Mouse (Mus musculus) embryo, embryonic 11 days (tissue): ENCODE data around the gene Btn1a1.

ENCODE experiments used
- DNase-seq: peaks from one replicate; pipeline ENCODE4 v3.0.0-alpha.2; 2015

The Btn1a1 gene

DNA sequence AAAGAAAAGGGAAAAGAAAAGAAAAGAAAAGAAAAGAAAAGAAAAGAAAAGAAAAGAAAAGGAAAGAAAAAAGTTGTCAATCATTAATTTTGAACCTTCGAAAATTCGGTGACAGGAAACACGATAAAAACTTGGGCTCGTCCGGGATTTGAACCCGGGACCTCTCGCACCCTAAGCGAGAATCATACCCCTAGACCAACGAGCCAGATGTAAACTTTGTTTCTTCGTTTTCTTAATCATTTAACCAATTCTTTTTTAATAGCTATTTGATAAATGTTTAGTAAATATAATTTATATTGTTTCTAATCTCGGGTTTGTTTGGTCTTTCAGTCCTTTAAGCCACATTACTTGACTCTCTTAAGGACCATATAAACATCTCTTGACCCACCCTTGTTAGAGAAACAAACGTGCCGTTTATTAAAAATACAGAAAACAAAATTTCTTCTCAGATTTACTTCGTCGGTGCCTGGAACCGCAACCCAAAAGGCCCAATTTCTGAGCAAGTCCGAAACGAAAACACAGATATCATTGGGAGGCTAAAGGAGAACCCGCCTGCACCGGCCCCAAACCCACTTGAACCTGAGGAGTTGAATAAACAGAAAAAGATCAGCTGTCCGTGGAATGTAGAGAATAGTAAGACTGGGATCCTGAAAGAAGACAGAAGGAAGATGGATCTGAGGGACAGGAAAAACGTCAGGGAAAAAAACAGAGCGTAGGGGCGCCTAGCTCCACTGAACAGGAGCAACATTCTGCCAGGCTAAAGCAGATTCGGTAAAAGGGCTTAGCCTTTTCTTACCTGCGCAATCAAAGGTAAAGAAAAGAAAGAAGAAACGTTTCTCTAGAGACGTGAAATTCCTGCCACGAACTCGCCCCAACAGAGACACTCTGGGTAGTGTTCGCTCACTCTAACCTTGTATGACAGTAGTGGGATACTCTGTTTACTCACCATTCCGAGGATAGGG, 28.6 kb downstream of the Btn1a1 start:
- peak; percentile 76 for DNase-seq

GRCm38 (mm10) chr13:23436231-23436661, 29.5 kb downstream of the Btn1a1 start:
- DNase-seq = peak; percentile 70

DNA sequence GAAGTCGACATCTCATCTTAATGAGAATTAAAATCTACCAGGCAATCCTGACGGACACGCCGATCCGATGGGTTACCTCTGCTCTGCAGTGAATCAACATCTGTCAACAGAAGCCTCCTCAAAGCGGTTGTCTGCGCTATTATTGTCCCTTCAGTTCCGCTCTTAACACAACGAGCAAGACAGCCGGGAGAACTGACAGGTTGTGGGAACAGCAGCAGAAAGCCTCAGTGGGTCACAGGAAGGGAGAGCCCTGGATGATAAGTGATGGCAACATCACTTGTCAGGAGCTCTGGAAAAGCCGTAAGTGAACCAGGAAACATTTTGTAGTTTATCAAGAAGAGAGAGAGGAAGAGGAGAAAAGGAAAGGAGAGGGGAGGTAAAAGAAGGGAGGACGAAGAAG, 30.0 kb downstream of the Btn1a1 start:
- DNase-seq = peak; percentile 69

DNA sequence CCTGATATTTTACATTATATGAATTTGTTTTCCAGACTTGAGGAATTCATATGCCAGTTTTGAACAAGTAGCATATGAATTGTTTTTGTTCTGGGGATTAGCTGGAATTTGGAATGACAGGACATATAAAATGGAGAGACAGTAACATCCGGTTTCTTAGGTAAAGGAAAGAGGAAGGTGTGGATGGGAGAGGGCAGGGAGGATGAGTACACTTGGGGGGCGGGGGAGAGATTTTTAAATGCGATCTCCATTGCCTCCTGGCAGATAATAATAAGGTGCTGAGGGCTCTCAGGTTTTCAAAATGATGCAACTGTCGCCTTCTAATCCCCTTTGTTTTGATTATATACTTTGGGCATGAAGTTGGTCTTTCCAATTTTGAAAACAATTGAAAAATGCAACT, 30.5 kb downstream of the Btn1a1 start:
- no peak for DNase-seq

DNA sequence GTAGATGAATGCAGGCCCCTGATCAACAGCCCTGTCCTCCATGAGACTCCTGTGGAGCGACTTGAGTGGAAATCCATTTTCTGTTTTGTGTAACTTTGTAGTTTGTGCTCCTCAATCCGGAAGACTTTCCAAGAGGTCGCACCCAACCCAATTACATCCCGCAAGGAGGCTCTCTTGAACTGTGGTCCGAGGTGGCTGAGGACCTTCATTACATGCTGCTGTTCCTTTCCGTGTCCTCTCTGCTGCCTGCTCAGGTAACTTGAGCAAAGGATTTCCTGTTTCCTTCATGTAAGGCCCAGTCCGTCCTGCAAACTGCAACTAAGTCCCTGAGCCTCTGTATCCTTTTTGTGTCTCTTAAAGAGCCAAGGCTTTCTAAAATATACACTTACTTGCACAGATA, 31.3 kb downstream of the Btn1a1 start:
- peak; percentile 45 for DNase-seq

DNA sequence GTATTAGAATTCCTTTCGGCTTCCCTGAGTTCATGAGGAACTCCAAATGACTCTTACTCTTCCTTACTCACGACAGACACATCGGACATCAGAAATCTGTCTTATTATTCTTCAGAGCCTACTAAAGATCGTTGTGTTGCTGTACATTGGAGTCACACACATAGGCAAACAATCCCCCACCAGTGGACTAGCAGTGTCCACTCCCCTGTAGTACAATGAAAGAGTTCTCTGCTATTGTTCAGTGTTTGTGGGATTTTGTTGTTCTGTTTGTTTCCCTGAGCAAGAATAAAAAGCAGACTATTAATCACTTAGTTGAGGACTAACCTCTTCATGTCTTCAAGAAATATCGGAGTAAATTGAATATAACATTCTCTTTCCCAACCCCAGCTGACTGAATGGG, 31.9 kb downstream of the Btn1a1 start:
- DNase-seq = no peak

DNA sequence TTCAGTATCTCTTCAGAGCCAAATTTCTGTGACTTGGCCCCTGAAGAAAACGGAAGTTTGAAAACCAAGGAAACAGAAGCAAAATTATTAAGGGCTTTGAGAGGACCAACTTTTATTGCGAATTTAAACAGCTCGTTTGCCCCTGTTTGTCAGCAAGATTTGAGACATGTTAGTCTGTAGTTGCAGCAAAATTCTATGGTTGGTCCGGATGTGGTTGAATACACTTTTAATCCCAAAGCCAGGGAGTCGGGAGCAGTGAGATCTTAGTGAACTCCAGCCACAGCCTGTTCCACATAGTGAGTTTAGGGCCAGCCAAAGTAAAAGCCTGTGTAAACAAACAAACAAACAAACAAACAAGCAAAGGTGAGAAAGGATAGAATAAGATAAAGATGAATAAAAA, 32.5 kb downstream of the Btn1a1 start:
- no peak for DNase-seq

GRCm38 (mm10) chr13:23432562-23433201, 33.0 kb downstream of the Btn1a1 start:
- peak; percentile 97 for DNase-seq

GRCm38 (mm10) chr13:23431351-23431771, 34.3 kb downstream of the Btn1a1 start:
- peak; percentile 88 for DNase-seq

GRCm38 (mm10) chr13:23430734-23431133, 35.0 kb downstream of the Btn1a1 start:
- peak; percentile 85 for DNase-seq

DNA sequence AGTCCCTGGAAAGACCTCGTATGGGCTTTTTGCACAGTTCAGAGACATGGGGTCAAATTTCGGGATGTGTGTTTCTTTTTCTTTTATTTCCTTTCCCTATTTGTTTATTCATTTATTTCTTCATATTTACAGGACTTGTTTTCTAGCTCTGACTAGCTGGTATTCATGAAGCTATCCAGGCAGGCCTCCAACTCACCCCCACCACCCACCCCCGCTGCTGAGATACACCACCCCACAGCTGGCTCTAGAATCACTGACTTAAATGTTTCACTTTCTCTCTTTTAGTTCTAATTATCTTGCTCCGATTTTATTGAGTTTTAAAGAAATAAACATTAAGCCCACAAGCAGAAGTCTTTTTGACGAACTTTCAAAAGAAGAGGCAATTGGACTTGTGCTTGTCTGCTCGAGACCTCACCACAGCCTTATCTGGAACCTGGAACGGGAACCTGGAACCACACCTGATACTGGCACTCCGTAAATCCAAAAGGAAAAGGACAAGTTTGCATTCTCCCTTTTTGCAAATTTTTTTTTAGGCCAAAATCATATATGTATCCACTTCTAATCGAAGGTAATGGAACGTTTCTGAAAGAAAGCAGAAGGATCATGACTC, 35.8 kb downstream of the Btn1a1 start:
- DNase-seq = peak; percentile 43

DNA sequence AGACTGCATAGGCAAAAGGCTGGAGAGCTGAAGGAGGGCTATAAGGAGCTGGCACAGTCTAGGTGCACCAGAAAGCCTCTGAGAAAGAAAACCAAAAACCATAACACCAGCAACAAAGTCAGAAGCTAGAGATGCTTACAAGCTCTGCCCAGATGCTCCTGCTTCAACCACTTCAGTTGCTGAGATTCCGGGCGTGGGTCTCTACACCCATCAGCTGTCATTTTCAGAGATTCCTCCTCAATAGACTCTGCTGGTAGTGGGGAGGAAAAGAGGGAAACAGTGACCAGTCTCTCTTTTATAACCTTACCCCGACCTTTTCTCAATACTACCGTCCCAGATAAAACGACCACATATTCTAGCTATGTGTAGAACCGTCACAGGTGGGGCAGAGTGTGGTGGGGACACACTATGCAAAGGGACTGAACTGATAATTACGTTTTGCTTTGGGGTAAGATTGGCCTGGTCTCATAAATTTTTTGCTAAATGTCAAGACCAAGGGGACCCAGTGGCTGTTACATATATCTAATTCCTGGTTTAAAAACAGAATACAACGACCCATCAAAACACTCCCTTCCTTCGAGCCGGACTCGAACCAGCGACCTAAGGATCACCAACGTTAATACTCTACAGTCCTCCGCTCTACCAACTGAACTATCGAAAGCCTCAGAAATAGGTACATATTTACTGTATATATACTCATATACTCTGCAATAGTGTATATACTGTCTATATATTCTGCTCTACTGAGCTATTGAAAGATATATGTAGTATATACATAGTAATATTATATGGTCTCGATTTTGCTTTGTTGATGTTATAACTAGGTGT, 37.3 kb downstream of the Btn1a1 start:
- no peak for DNase-seq

- DNase-seq = no peak
Observed at GRCm38 (mm10) chr13:23427401-23427910, 38.2 kb downstream of the Btn1a1 start.

GRCm38 (mm10) chr13:23426922-23427321, 38.8 kb downstream of the Btn1a1 start:
- peak; percentile 67 for DNase-seq

DNA sequence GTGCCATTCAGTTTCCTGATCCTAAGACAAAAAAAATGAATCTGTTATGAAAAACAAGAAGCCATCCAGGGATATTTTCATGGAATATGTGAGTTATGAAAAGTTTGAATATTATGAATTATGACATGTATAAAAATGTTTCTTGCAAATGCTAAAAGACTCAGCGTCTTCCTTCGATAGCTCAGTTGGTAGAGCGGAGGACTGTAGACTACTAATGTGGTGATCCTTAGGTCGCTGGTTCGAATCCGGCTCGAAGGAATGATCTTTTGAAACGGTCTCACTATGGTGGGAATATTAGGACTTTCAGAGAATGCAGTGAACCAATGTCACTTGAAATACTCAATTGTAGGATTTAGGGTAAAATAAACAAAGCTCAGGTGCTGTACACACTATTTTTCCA, 39.4 kb downstream of the Btn1a1 start:
- peak; percentile 74 for DNase-seq

- peak; percentile 88 for DNase-seq
Observed at GRCm38 (mm10) chr13:23425505-23425904, 40.2 kb downstream of the Btn1a1 start.

DNA sequence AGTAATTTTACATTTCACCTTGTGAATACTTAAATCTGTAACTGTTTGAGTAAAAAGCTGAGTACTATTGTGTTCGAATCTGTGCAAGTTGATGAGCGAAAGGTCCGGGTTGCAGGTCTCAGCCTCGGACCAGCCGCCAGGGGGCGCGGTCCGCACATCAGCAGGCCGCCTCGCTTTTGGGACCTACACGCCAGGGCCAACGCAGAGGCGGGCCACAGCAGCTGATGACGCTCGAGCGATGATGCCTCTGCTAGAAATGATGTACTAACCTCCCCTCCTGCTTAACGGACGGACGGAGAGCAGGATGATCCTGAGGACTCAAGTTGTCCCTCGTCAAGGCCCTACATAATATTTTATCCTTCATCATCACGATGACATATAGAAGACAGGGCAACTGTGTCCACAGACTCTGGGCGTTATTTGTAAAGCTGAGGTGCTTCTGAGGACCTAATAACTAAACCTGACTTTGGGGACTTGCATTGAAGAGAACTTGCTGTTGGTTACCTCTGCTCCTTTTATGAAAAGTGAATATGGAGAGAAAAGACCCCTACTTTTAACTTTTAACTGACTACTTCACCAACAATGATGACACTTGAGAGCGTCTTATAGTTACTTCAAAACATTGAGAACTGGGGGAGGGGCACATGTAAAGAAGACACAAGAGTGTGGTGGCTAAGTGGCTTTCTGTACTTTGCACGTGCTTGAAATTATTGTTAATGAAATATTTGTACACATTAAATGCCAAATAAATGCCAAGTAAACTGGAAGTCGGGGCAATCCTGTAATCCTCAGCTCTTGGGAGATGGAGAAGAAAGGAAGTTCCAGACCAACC, 41.0 kb downstream of the Btn1a1 start:
- peak; percentile 96 for DNase-seq

- DNase-seq = no peak
Observed at GRCm38 (mm10) chr13:23424052-23424380, 41.7 kb downstream of the Btn1a1 start.

DNA sequence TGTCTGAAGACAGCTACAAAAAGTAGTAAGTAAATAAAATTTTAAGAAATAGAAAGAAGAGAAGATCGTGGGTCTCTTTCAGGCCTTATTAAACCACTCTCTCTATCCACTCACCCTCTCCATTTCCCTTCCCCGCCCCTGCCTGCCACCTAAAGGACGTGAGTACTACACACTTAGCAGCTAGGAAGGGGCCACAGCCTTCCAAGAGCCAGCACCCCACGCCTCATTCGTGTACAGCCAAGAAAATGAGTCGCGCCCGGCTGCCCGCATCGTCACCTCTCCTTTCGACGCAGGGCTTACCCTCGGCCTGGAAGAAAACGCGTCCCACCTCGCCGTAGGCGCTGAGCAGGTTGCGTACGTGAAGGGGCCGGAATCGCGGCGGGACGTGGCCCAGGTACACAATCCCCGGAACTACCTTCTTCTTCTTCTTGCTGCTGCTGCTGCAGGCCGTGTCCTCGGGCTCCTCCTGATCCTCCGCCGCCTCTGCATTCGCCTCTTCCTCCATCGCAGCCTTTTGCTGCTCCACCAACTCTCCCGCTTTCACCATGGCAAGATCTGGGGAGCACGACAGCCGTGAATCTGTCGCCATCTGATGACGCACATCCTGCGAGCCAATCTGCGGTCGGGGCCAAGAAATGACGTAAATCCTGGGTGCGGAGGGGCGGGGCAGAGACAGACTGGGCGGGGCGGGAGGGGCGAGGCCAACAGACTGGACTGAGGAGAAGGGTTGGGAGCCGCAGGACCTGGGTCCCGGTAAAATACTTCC, 42.2 kb downstream of the Btn1a1 start, which contains the start of gene Abt1:
TSS of gene Abt1 (minus strand) at position 581 of the 766 bp plus-strand sequence.
- peak; percentile 96 for DNase-seq

DNA sequence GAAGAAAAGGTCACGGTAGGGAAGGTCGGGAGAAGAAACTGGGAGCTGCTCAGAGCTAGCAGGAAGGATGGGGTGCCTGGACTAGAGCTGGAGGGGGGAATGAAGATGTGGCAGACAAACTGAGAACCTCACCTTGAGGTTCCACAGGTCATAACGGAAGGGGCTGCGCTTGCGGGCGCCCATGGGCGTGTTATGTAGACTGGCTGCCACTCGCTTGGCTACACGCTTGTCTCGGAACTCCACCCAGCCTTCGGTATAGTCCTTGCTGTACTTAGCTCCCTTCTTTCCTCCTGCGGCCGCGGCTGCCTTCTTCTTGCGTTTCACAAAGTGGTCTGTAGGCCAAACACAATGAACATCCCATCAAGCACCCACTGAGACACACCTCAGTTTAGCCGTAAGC, 43.4 kb downstream of the Btn1a1 start:
- DNase-seq = no peak
